Mouse (Mus musculus) layer of hippocampus, adult 11-12 months (tissue): ENCODE results near the gene Lrrc75b.

Source experiments
- DNase-seq: peaks from one replicate; pipeline ENCODE4 v3.0.0; 2022; ENCODE audit warnings: low spot score

Gene Lrrc75b

GRCm38 (mm10) chr10:75500345-75500744 is 59.8 kb downstream of the Lrrc75b start:
- DNase-seq: no peak
